Mouse (Mus musculus) cerebellum, postnatal 10 days (tissue): ENCODE measurements around the gene Stac3.

Experiments
- DNase-seq, 2 experiments: peaks; one replicate each; pipeline ENCODE4 v3.0.0; 2021; ENCODE audit warnings: mixed read lengths in 2 of 2

Gene Stac3

GRCm38 (mm10) chr10:127509837-127510701, 8.6 kb downstream of the Stac3 start:
- peak; percentile 81 to 86 for DNase-seq

- DNase-seq: peak; percentile 45 to 63
These were observed 9.6 kb downstream of the Stac3 start for GRCm38 (mm10) chr10:127510895-127511617.

DNA sequence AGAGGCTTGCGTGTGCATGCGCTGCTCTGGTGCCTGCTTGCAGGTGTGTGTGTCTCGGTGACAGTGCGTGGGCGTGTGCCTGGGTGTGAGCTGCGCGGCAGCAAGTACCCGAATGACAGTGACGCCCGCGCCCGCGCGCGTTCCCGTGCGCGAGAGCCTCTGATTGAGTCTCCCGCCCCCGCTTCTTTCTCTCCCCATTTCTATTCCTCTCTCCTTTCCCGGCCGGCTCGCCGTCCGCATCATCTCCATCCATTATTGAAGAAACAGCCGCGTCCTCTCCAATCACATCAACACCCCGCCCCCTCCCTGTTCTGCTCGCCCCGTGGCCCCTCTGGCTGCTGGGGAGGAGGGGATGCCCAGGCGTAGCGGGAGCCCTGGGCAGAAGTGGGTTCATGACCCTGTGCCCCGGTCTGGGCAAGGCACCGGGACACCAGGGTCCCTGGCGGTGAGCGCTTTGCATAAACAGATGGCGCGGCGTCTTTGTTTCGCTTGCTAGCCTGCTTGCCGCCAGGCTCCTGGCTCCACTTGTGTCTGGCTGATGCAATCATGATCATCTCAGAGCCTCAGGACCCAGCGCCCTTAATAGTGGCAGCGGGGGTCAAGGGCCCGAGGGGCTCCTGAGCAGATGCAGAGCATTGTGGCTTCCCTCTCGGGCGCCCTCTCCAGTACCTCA, 10.3 kb downstream of the Stac3 start:
- peak; percentile 91 for DNase-seq

GRCm38 (mm10) chr10:127512307-127512666, 10.8 kb downstream of the Stac3 start:
- DNase-seq: no peak

DNA sequence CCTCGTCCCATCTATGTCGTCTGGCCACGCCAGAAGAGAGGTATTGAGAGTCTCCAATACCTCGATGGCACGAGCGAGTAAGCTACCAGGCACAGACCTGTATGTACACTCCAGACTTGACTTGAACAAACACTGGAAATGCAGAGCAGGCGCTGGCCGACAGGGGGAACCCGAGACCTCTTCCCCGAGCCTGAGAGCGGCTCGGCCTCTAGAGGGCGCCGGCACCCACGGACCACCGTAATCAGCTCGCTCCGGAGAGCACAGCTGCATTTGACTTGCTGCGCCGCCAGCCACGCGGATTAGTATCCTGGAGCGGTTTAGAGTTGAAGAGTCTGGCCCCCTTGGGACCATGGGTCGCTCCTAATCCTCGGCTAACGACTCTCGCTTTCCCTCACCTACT, 11.3 kb downstream of the Stac3 start:
- DNase-seq: peak; percentile 97 to 98

DNA sequence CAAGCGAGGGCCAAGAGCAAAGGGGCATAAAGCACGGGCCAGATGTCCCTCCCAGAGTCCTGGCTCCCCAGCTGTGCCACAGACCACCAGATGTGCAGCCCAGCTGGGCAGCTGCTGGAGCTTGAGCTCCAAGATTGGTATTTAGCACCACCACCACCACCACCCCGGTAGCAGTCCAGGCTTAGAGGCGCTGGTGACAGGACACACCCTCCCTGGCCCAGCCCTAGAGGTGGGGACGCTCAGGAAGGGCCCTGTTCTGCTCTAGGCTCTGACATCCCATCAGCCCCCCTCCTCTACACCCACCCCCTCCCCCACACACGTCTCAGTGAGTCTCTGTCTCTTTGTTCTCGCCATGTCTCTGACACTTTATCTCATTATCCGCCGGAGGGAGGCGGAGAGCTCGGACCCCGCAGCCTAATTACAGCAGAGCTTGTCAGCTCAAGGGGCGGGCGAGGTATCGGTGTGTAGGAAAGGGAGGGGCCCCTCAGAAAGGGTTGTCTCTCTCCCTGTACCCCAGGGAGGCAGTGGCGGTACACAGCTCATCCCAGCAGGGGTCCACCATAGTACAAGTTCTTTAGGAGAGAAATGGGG, 12.1 kb downstream of the Stac3 start:
- DNase-seq: peak; percentile 50 to 59

DNA sequence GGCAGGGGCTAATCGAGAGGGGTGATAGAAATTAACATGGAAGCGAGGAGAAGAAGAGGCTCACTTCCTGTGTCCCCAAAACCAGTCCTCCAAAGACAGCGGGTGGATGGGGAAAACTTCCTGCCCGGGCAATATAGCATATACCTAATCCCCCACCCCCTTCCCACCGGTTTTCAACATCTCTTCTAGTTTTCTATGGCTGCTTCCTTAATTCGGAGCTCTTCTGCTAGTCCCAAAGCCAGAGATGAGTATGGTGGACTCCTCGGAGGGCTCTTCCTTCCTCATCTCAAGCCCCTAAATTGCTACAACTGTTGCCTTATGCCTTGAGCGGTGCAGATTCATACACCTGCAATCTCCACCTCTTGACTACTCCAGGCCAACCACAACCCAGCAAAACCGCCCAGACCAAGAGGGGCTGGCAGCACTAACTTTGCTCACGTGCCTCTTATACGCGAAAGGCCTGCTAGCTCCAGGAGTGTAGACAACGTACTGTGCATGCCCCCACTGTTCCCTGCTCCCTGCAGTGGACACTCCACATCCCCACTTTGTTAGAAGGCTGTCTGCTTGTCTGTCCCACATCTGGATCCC, 12.7 kb downstream of the Stac3 start:
- DNase-seq: no peak

- DNase-seq: peak; percentile 37 to 45
These were observed 13.3 kb downstream of the Stac3 start, which contains the start of gene Ndufa4l2 for GRCm38 (mm10) chr10:127514764-127515163. Gene Ndufa4l2, plus strand, starts transcription at chr10:127514967.

DNA sequence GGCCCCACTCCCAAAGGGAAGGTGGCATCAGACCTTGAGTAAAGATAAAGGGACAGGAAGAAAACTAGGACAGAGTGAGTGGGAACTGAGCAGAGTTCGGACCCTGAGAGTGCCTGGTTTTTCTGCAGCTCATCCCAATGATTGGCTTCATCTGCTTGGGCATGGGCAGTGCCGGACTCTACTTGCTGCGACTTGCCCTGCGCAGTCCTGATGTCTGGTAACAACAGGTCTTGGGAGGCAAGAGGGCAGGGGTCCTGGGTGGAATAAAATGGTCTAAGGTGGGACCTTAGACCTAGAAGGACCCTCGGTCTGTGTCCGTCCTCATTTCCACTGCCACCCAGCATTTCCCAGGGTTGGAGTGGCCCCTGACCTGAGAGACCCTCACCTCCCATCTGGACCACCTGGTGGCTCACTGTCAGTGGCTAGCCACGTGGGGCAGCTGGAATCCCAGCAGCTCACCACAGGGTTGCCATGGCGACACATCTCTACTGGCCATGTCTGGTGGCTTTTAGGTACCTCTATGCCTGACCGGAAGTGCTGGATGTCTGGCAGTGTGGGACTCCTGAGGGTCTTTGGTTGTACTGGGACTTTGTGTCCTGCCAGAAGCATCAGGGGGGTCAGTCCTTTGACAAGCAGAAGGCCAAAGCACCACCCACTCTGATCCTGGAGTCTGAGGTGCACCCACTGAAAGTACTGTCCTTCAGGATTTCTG, 13.9 kb downstream of the Stac3 start:
- peak in 1 of 2 experiments; percentile 41 for DNase-seq

DNA sequence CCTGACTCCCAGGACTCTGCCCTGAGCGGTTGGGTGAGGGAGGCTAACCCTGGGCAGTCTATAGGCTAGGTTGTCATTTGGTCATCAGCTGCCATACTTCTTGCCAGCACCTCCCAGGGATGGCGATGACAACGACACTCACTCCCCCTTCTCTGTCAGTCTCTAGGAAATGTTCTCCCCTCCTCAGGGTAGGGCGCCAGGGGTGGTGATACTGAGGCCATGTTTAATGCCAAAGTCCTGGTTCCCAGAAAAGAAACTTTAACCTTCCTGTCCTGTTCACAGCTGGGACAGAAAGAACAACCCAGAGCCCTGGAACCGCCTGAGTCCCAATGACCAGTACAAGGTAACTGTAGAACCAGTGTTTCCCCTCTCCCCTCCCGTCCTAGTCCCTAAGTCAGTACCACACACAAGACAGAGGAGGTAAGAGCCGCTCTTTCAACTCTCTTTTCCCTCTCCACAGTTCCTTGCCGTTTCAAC, 14.5 kb downstream of the Stac3 start:
- DNase-seq: no peak

GRCm38 (mm10) chr10:127516576-127517260, 15.2 kb downstream of the Stac3 start:
- DNase-seq: peak; percentile 39 to 45

GRCm38 (mm10) chr10:127517941-127518340, 16.5 kb downstream of the Stac3 start:
- peak in 1 of 2 experiments; percentile 25 for DNase-seq

DNA sequence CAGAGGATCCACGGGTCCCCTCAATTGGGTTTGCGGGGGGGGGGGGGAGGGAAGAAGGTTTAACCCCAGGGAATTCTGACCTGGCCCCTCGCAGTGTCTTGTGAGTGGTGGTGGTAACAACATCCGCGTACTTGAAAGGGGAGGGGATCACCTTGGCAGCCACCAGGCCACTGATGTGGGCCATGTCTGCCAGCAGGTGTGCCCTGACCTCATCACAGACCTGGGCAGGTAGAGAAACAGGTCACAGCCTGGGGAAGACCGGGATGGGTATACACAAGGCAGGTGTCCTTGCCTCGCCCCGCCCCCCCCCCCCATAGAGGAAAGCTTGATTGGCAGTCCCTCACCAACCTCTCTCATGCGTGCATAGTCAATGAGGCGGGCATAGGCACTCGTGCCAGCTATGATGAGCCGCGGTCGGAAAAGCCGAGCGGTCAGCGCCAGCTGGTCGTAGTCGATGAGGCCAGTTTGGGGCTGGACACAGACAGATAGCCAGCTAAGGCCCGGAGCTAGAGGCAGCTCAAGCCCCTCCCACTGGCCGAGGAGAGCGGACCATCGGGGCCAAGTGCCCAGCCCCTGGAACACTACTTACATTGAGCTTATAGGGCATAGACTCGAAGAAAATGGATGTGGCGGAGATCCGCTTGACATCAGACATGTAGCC, 17.7 kb downstream of the Stac3 start:
- DNase-seq: peak; percentile 67

DNA sequence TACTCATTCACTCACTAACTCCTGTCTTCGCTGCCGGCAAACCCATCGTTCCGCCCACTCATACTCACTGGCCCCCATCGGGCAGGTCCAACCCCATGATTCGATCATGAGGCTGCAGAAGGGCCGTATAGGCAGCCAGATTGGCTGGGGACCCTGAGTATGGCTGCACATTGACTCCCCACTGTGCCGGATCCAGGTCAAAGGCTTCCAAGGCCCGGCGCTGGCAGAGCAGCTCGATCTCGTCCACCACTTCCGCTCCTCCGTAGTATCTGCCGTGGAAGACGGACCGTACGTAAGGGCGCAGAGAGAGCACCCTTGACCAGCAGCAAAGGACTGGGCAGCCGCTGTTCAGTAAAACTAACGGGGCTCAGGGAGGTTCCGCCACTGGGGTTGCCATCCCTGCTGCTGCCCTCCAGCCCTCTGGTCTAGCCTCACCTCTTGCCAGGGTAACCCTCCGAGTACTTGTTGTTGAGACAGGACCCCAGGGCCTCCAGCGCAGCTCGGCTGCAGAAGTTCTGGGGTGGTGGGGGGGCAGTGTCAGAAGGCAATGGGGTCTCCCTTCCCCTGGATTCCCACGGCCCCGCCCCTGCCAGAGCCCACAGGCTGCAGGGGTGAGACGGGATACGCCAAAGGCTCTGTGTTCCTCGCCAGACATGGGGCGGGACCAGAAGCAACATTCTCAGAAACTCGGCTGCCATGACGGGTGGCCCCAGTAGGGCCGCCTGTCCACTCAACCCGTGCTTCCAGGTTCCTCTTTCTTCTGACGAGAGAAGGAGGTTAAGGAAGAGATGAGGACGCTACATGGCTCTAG, 18.6 kb downstream of the Stac3 start:
- peak; percentile 26 to 34 for DNase-seq

- DNase-seq: peak in 1 of 2 experiments; percentile 19
These were observed 19.4 kb downstream of the Stac3 start for GRCm38 (mm10) chr10:127520714-127521357.

- DNase-seq: no peak
These were observed 20.2 kb downstream of the Stac3 start for GRCm38 (mm10) chr10:127521611-127522080.

- peak; percentile 93 for DNase-seq
These were observed 20.6 kb downstream of the Stac3 start, which contains the start of gene Shmt2 for GRCm38 (mm10) chr10:127522088-127522581. Gene Shmt2, minus strand, starts transcription at chr10:127522444.

DNA sequence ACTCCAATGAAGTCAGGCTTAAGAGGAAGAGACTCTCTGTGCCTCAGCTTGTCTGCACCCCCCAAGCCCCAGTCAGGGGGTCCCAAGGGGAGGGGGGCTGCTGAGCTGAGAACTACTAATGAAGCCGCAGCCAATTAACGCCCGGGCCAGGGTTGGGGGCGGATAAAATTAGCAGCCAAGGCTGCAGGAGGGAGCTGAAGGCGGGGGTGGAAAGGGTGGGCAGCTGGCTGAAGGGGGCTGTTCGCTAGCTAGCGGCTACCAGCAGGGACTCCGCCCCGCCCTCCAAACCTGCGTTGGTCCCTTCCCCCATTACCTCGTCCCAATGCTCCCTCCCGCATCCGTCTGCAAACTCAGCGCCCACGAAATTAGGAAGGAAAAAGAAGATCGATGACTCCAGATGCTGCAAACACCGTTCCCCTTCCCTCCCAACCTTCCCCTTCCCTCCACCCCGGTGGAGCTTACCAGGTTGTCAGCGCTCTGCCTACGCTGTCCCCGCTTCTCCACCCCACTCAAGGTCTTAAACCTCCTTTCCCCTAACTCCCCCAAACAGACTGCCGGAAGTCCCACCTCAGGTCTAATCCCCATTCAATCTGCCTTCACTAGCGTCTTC, 23.3 kb downstream of the Stac3 start:
- DNase-seq: peak; percentile 59 to 60
